Mouse (Mus musculus) urinary bladder, adult 2 months (tissue): ENCODE measurements around the gene St7. TPM values are rescaled to one million over a fixed set of nuclear protein-coding genes. Genes with fewer than 3 reads are reported as not detected.
"Not testable (repeated sequence)": the region's sequence is repeated elsewhere in the genome, so short reads cannot be mapped to it uniquely, and the experiment has no call there.

Source experiments
- DNase-seq: peaks from one replicate; pipeline ENCODE4 v3.0.0; 2022; ENCODE audit warnings: low spot score
- polyA plus RNA-seq: library from polyadenylated mRNA; depleted of rRNA; stranded (reverse); fragments of >200 nt; gene quantifications from 2 replicates; pipeline ENCODE4 v1.2.3, GENCODE M21; 2012; rRNA removed

Gene St7
- polyA plus RNA-seq = 28.5 and 33.4 TPM in 2 replicates

DNA sequence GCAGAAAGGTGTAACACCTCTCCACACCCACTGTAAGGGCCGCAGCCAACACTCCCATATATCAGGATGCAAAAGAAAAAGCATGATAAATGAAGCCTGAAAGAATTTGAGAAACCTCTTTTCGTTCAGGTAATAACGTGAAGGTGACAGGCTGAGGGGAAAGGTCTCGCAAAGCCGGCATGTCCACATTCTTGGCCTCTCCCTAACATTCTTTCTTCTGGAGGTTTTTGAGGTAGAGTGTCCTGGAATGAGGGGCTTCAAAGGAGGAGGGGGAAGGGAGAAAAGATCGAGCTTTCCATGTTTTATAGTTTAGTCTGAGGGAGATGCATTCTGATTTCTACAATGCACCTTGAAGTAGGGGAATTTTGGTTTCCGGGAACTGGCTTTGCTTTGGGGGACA, at the start of gene St7:
St7 (plus strand) TSS at position 287 of the 400 bp plus-strand sequence.
- no peak for DNase-seq

DNA sequence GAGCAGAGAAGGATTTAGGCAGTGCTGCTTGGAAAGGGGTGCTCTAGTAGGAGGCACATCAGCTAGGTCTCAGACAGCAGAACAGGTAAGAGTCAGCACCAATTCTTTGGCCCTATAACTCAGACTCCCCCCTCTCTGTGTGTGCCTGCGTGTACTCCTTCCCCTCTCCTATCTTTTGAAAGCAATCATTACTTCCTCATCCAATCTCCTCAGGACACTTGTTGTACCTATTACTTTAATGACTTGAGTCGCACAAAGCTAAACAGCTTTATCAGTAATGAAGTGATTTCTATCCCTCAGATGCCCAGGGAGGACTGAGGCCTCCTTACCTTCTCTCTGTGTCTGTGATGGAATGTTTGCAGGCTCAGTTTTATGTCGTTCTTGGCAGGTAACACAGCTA, 46.6 kb upstream of the St7 start:
- no peak for DNase-seq

DNA sequence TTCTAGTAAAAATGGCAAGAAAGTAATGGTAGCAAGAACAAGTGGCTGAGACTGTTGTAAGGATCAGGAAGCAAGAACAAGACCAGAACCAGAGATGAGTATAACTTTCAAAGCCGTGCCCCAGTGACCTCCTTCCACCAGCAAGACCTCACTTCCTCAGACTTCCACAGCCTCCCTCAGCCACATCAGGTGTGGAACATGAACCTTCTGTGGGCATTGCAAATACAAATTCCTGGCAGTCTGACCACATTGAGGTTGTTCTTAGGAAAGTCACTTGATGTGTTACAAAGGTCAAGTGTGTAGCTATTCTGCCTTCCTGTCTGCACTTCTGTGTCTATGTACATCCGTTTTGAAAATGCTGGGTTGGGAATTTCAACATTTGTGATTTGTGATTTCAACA, 40.6 kb upstream of the St7 start:
- no peak for DNase-seq

DNA sequence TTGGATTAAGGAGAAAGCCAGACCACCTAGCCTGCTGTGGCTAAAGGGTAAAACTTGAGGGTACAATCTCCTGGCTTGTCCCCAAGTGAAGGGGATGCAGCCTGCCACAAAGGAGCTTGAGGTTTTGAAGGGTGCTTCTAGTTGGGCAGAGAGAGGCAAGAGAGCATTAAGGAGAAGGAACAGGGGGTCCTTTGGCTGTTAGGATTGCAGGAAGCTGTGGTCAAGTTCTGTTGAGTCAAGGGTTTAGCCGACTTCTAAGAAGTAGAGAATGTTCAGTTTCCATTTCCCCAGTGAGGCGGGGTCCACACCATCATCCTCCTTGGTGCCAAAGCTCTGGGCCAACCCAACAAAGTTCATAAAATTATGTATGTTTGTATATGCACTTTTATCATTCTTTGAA, 37.7 kb upstream of the St7 start:
- DNase-seq = no peak

DNA sequence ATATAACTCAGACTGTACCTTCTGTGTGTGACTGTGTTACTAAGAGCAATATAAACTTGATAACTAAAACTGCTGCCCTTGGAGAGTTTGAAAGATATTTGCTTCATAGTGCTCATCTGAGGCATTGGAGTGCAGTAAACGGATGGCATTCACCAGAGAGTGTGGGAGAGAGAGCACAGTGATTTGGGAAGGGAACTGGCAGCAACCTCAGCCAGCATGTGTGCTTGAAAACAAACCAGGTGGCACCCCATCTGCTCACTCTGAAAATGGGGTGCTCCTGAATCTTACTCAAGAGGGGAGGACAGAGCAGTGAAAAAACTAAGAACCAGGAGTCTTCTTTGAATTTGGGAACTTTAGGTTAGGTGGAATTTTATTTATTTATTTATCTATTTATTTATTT, 35.4 kb upstream of the St7 start:
- DNase-seq = no peak

DNA sequence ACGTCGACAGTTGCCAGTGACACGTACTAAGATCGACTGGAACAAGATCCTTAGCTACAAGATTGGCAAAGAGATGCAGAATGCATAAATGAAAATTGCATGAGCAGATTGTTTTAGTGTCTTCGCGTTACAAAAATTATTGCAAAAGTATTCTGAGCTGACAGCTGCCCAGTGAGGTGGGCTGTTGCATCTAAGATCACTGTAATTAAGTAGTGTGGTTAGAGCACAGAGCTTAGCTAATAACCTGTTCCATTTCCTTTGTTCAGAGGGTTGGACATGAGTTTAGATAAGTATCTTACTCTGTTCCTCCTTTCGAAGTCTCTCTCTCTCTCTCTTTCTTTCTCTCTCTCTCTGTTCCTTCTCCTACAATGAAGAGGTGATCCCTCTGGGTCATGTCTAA, 27.4 kb upstream of the St7 start:
- no peak for DNase-seq

DNA sequence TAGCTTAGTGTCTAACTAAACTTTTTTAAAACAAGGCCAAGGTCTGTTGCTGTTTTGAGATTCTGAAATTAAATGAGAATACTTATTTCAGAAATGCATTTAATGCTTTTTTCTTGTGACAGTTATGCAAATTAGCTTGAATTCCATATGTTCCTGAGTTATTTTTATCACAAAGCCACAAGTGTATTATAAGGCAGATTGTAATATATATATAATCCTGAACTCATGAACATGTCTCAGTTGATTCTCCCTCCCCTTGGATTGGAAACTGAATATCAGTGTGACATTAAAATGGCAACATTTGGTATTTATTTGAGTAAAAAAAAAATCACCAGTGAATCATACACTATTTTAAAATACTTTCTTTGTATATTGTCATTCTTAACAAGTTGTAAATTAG, 26.7 kb upstream of the St7 start:
- no peak for DNase-seq

DNA sequence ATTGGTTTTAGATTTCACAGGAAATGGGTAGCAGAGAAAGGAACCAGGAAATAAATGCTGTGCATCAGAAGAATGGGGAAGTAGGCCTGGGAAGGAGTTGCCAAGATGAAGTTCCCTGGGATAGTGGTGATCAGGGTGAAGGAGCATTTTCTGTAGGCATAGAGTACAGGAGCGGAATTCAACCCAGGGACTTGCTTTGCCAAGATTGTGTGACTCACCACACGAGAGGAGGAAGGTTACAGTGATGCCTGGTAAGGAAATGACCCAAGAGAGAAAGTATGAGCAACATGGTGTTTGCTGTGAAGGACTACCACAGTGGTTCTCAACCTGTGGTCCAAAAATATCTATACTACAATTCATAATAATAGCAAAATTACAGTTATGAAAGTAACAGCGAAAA, 24.9 kb upstream of the St7 start:
- DNase-seq = no peak

DNA sequence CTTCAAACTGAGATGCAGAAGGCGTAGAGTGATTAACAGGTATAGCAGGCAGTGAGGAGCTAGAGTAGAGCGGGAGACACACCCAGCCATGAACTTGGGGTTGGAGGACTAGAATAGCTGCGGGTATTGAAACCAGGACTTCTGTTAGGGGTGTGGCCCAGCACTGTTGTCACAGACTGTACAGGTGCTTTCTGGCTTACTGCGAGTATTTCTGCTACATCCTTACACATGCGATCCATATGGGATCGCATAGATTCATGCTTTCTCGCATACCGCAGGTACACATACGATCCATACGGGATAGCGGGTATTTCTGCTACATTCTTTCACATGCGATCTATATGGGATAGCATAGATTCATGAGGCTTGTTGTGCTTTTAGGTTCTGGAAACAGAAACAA, 24.4 kb upstream of the St7 start:
- no peak for DNase-seq

DNA sequence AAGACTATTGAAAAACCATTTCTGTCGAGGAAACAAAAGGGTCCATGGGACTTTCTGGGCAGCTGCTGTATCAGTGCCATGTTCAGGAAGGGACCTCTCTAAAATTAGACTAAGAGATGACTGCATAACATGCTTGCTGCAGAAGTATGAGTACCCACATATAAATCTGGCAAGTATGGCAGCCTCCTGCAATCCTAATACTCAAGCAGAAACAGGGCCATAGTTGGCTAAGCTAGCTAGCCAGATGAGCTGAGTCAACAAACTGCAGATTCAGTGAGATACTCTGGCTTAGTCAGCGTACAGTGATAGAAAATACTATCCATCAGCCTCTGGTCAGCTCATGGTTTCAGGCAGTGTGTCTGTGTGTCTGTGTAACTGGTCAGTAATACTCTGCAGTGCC, 22.9 kb upstream of the St7 start:
- DNase-seq = no peak

DNA sequence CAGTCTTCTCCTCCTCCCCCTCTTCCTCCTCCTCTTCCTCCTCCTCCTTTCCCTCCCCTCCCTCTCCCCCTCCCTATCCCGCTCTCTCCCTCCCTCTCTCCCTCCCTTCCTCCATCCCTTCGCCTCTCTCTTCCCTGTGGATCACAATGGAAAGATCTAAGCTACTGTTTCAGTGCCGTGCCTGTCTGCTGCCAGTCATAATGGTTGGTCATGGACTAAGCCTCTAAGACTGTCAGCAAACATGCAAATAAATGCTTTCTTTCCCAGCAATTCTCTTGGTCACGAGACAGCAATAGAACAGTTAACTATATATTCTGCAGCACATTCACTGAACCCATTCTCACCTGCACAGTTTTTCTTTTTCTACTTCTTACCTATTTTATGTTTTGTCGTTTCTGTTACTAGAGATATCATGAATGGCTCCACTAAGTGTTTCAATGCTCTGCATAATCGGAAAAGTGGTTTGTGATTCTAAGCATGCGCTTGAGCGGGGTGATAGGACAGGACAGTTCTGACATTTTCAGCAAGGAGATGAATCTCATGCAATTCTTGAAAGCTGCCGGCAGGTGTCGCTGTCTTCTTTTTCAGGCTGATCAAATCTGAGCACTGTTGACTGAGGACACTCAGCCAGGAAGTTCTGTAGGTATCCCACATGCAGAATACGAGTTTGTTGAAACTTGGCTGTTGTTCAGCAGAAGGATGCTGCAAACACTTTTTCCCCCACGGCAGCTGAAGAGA, 17.5 kb upstream of the St7 start:
- no peak for DNase-seq

DNA sequence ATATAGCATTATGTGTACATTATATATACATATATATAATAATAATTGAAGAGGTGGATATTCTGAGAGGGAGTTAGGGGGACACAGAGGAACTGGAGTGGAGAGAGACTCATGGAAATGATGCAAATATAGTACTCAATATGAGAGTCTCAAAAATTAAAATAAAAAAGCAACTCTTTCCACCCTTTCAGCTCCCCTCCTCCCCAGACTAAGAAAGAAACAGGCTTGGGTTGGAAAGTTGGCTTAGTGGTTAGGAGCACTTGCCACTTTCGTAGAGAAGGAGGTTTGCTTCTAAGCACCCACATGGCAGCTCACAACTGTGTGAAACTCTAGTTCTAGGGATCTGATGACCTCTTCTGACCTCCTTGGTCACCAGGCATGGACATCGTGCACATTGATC, 15.7 kb upstream of the St7 start:
- DNase-seq = no peak

DNA sequence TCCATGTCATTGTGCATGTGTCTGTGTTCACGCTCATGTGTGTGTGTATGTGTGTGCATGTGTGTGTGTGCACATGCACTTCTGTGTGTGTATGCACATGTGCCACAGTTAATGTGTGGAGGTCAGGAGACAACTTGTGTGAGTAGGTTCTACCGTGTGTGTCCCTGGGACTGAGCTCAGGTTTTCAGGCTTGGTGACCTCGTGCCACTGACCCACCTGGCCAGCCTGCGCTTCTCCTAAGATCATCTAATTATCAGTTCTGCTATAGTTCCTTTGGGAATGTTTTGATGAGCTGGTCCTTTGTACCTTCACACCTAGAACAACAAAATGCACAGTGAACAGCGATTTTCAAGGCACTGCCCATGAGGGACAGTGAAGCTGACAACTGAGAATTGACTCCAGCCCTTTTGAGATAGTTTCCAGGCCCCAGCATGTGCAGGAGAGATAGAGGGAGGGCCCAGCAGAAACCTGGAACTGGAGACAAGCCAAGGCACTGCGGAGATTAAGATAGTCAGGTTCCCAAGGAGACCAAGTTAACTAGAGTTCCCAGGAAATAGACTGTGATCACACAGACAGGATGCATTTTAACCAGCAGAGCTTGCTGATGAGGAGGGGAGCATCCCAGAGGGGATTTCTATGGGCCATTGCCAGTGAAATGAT, 12.3 kb upstream of the St7 start:
- DNase-seq = no peak

DNA sequence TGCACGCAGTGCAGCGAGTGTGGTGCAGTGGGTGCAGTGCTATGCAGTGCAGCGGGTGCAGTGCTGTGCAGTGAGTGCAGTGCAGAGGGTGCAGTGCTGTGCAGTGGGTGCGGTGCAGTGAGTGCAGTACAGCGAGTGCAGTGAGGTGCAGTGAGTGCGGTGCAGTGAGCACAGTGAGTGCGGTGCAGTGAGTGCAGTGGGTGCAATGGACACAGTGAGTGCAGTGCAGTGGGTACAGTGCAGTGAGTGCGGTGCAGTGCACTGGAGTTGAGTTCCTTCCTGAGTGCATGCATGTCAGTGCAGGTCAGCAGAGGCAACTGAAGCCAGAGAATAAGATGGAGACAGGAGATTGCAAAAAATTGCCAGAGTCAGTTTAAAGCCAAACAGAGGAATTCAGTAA, 10.9 kb upstream of the St7 start:
- DNase-seq = no peak

DNA sequence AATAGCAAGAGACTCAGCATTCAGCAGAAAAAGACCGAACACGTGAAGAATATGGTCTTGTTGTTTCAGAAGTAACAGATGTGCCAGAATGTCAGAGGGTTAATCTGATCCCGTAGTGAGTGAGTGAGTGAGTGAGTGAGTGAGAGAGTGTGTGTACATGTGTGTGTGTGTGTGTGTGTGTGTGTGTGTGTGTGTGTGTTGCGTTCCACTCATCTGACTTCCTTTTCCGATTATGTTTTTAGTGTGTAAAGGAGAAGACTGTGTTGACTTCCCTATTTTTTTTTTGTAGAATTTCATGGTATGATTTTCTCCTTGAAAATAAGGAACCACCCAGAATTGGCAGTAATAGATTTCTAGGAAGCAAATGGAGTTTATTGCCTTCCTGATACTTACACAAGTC, 4.1 kb upstream of the St7 start:
- DNase-seq = no peak

DNA sequence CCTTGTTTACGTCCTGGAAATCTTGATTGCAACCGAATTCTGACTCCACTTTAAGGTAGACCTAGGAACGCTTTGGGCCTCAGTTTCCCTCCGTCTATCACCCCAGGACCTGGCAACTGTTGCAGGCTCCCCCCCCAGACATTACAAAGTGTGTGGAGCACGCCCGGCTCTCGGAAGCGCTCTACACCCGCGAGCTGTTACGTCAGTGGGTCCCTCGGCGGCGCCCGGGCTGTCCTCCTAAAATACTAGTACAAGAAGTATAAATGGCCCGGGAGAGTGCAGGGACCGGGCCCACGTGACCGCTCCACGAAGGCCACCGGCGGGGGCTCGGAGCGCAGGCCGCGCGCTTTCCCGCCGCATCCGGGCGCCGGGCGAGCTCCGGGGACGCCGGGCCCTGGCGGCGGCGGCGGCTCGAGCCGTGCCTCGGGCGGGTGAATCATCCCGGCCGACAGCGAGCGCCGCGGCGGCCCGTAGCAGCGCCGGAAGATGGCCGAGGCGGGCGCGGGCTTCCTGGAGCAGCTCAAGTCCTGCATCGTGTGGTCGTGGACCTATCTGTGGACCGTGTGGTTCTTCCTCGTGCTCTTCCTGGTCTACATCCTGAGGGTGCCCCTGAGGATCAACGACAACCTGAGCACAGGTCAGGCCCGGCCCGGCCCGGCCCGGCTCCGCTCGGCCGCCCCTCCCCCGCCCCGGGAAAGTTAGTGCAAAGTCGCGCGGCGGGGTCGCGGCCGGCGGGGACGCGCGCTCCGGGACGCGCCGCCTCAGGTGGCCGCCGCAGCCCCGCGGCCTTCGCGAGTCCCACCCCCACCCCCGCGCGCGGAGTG, 1.2 kb downstream of the St7 start:
- peak; percentile 76 for DNase-seq

DNA sequence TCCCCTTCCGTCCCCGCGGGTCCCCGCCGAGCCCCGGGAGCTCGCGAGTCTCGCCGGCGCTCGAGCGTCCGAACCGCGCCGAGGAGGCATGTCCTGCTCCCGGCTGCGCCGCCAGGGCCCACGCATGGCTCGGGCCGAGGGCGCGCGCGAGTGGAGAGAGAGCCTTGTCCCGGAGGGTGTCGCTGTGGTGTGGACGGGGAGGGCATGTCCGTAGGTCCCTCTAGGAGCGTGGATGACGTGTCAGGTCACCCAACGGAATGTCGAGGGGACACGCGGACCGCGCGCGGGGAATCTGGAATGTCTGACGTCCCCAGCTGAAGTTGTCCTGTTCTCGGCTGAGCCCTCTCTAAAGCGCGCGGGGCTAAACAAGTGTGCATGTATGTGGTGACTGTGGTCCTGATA, 1.8 kb downstream of the St7 start:
- no peak for DNase-seq

DNA sequence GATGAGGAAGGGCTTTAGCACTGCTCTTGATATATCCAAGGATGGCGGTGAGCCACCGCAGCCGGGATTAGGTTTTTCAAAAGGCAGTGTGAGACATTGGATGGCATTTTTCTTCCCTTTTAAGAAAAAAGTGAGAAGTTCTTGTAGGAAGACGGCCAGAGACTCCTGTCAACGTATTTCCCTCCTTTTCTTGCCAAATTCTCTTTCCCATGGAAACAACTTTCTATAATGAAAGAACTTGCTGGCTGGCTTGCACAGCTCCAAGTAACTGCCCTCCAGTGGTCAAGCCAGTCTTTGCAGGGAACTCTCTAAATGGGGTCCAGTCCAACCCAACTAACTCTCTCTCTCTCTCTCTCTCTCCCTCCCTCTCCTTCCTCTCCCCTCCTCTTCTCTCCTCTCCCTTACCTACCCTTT, 3.6 kb downstream of the St7 start:
- DNase-seq = no peak

DNA sequence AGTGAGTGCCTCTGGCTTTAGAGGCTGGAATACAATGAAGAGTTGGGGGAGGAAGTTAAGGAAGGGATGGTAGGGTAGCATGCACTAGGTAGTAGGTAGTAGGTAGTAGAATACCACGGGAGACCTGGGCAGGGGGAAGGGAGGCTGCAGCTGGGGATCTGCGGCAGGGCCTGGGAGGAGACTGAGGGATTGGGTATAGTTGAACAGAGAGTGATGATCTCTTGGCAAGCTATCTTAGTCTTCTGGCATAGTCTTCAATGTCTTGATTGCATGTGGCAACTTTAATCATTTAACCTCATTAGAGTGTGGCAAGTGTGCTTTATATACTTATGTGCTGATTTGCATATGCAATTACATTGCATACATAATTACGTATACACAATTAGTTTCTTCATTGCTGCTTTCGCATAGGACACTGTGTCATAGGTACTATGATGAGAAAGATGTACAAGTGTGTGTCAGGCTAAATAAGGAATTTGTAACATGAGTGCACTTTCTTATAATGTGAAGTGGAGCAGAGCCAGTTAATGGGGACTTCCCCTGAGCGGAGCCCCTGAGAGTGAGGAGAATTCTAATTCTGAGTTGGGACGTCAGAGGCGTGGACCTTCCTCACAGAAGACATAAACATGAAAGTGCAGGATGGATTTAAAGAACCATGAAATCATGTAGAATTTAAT, 8.3 kb downstream of the St7 start:
- DNase-seq = no peak

DNA sequence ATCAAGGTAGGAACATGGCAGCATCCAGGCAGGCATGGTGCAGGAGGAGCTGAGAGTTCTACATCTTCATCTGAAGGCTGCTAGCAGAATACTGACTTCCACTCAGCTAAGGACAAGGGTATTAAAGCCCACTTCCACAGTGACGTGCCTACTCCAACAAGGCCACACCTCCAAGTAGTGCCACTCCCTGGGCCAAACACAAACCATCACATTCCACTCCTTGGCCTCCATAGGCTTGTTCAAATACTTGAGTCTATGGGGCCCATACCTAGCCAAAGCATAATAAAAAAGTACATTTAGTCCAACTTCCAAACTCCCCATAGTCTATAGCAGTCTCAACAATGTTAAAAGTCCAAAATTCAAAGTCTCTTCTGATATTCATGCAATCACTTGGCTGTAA, 11.3 kb downstream of the St7 start:
- not testable (repeated sequence) for DNase-seq

DNA sequence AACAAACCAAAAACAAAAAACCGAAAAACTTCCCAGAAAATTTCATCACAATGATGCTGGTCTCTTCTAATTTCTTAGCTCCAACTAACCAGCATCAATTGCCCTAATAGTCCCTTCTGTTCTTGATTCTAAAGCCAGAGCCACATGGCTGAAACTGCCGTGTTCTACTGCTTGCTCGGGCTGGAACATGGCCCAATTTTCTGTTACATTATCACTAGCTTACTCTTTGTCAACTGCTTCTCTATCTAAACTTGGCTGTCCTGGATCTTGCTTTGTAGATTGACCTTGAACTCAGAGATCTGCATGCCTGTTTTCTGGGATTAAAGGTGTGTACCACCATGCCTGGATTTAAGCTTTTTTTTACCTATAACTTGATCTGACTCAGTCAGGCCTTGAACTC, 13.2 kb downstream of the St7 start:
- DNase-seq = no peak

DNA sequence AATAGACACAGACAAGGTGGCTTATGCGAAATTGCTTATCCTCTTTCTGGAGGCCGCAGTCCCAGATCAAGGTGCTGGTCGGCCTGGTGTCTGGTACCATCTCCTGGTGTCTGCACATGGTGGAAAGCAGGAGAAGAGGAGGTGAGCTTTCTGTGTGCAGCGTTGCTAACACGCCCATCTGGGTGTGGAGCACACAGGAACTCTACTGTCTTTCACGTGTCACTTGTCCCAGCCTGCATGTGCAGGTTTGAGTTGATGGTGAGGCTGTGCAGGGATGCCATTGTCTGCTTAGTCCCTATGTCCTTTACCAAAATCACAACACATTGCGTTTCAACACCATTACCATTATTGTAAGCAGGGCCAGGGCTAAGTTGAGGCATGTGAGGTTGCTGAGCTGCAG, 26.2 kb downstream of the St7 start:
- DNase-seq = no peak
